Comparison of ENCODE assay signal across 12 mouse cellular contexts in the genomic region with DNA sequence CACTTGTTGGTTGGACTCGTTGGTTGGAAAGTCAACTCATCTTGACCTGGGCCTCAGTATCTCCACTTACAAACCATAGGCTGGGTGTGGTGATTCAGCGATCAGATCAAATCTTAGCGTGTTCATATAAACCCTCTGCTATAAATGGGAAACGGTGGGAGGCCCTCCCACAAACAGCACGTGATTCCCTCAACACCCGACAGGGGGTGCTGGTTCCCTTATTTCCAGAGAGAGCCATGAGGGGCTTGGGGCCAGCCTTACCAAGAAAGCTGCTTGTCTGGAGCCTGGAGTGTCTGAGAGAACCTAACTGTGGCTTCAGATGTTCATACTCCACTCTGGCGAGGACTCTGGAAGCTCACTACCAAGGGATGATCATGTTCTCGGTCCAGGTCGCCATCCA.
DNase-seq lines count a peak whose midpoint lies in the region; ATAC-seq and TF ChIP-seq lines count a peak whose summit lies in the region.
"Had no signal": no experiment of that assay in that cellular context is flagged by ENCODE, and none has a peak within 500 bp of the region (broad histone marks: within the 10 kb centered on the region; RNA-seq: fewer than 3 reads in every experiment).

No protein-coding gene starts in this region.

- no peaks in the 10 kb centered on the region for H3K36me3 ChIP-seq in kidney, postnatal 0 days (ENCODE audit: insufficient read depth, low read length)
- H3K36me3 ChIP-seq in kidney, embryonic 14.5 days (ENCODE audit: control insufficient read depth, insufficient read depth, low read length) = no peaks in the 10 kb centered on the region
- no peaks in the 10 kb centered on the region for H3K36me3 ChIP-seq in midbrain, embryonic 14.5 days (ENCODE audit: control insufficient read depth, insufficient read depth, low read length)
- H3K36me3 ChIP-seq in midbrain, embryonic 11.5 days (ENCODE audit: control insufficient read depth, insufficient read depth, low read length) = no peaks in the 10 kb centered on the region
- H3K36me3 ChIP-seq: heart, embryonic 15.5 days; midbrain, embryonic 12.5 days had no signal

- H3K4me3 ChIP-seq in kidney, postnatal 0 days (replicated peaks; ENCODE audit: low read depth, low read length) = no peak overlapping the region
- no peak overlapping the region for H3K4me3 ChIP-seq in kidney, embryonic 14.5 days (ENCODE audit: low read length)
- no peak overlapping the region for H3K4me3 ChIP-seq in midbrain, embryonic 14.5 days (replicated peaks; ENCODE audit: low read depth, low read length)
- no peak overlapping the region for H3K4me3 ChIP-seq in midbrain, embryonic 11.5 days (ENCODE audit: low read depth, low read length)
- H3K4me3 ChIP-seq: heart, embryonic 15.5 days; midbrain, embryonic 12.5 days had no signal

- H3K27ac ChIP-seq in kidney, postnatal 0 days = no peak overlapping the region
- H3K27ac ChIP-seq in kidney, embryonic 14.5 days (ENCODE audit: low read depth, low read length) = no peak overlapping the region
- H3K27ac ChIP-seq in midbrain, embryonic 14.5 days (replicated peaks; ENCODE audit: low read depth, low read length) = no peak overlapping the region
- no peak overlapping the region for H3K27ac ChIP-seq in midbrain, embryonic 11.5 days (ENCODE audit: low read depth, low read length)
- H3K27ac ChIP-seq: heart, embryonic 15.5 days had no signal

- H3K4me1 ChIP-seq in kidney, postnatal 0 days (replicated peaks; ENCODE audit: insufficient read depth, low read length) = no peaks in the 10 kb centered on the region
- H3K4me1 ChIP-seq in kidney, embryonic 14.5 days (ENCODE audit: control insufficient read depth, insufficient read depth, low read length) = no peaks in the 10 kb centered on the region
- 0 out of 2 replicates have a peak, but pooled peaks cover 6% of the 10 kb centered on the region for H3K4me1 ChIP-seq in midbrain, embryonic 14.5 days (ENCODE audit: control insufficient read depth, insufficient read depth, low read length)
- H3K4me1 ChIP-seq in midbrain, embryonic 11.5 days (ENCODE audit: control insufficient read depth, insufficient read depth, low read length) = no peaks in the 10 kb centered on the region
- H3K4me1 ChIP-seq: heart, embryonic 15.5 days had no signal

- H3K27me3 ChIP-seq in kidney, postnatal 0 days (ENCODE audit: insufficient read depth, low read length) = no peaks in the 10 kb centered on the region
- H3K27me3 ChIP-seq in kidney, embryonic 14.5 days (ENCODE audit: control insufficient read depth, insufficient read depth, low read length) = no peaks in the 10 kb centered on the region
- no peaks in the 10 kb centered on the region for H3K27me3 ChIP-seq in midbrain, embryonic 14.5 days (ENCODE audit: control insufficient read depth, insufficient read depth, low read length)
- no peaks in the 10 kb centered on the region for H3K27me3 ChIP-seq in midbrain, embryonic 11.5 days (ENCODE audit: control insufficient read depth, insufficient read depth, low read length)

- TF ChIP-seq CTCF in kidney, postnatal 0 days (IDR thresholded peaks at IDR 0.05; ENCODE audit: low read depth) = peak; percentile 46

- WGBS in kidney, postnatal 0 days = 68% methylated on average over 9 of the region's 9 CpGs
- WGBS in kidney, embryonic 14.5 days = 66% methylated on average over 9 of the region's 9 CpGs
- 71% methylated on average over 9 of the region's 9 CpGs for WGBS in midbrain, embryonic 14.5 days
- 75% methylated on average over 9 of the region's 9 CpGs for WGBS in midbrain, embryonic 11.5 days

- no peak overlapping the region for H3K9ac ChIP-seq in kidney, postnatal 0 days (ENCODE audit: low read depth, low read length)
- no peak overlapping the region for H3K9ac ChIP-seq in kidney, embryonic 14.5 days (ENCODE audit: low read depth, low read length)
- H3K9ac ChIP-seq in midbrain, embryonic 14.5 days (replicated peaks; ENCODE audit: low read length) = no peak overlapping the region
- H3K9ac ChIP-seq in midbrain, embryonic 11.5 days (ENCODE audit: low read length) = no peak overlapping the region
- H3K9ac ChIP-seq: heart, embryonic 15.5 days; midbrain, embryonic 12.5 days had no signal

- H3K9me3 ChIP-seq in kidney, postnatal 0 days (replicated peaks; ENCODE audit: low read length) = no peaks in the 10 kb centered on the region
- no peaks in the 10 kb centered on the region for H3K9me3 ChIP-seq in kidney, embryonic 14.5 days (ENCODE audit: control insufficient read depth, low read length)
- H3K9me3 ChIP-seq in midbrain, embryonic 14.5 days (ENCODE audit: control insufficient read depth, low read length) = no peaks in the 10 kb centered on the region
- H3K9me3 ChIP-seq in midbrain, embryonic 11.5 days (ENCODE audit: control insufficient read depth, low read length) = no peaks in the 10 kb centered on the region; the same call in 1 of the 2 replicates
- H3K9me3 ChIP-seq: heart, embryonic 15.5 days had no signal

- peak; percentile 47 to 62 for DNase-seq in cerebellum, postnatal 4 days (ENCODE audit: low spot score in 2 of 2)
- no peak for DNase-seq in cerebellum, adult 11 months
- no peak for DNase-seq in kidney, postnatal 0 days (ENCODE audit: low spot score)
- DNase-seq in midbrain, embryonic 14.5 days = peak; percentile 41
- no peak for DNase-seq in midbrain, embryonic 11.5 days (ENCODE audit: low spot score, missing footprints)
- DNase-seq in ZHBTc4 (ENCODE audit: low read depth, low spot score) (peak; percentile 78), adipocyte (ENCODE audit: low spot score) (no peak)
- DNase-seq: gastrocnemius, postnatal 10 days; kidney, adult 11 months had no signal

- no peak for ATAC-seq in kidney, postnatal 0 days (replicated peaks; ENCODE audit: low FRiP score, low read depth)
- no peak for ATAC-seq in kidney, embryonic 14.5 days (ENCODE audit: low FRiP score, low TSS enrichment)
- ATAC-seq in midbrain, embryonic 14.5 days (ENCODE audit: low FRiP score, low TSS enrichment) = no peak
- no peak for ATAC-seq in midbrain, embryonic 11.5 days (ENCODE audit: low FRiP score)

- H3K4me2 ChIP-seq in kidney, postnatal 0 days (ENCODE audit: low read length) = no peak overlapping the region
- H3K4me2 ChIP-seq in kidney, embryonic 14.5 days (replicated peaks; ENCODE audit: low read depth, low read length) = no peak overlapping the region
- H3K4me2 ChIP-seq in midbrain, embryonic 14.5 days (ENCODE audit: low read length) = no peak overlapping the region
- H3K4me2 ChIP-seq in midbrain, embryonic 11.5 days = no peak overlapping the region
- H3K4me2 ChIP-seq: heart, embryonic 15.5 days; midbrain, embryonic 12.5 days had no signal

Comparison
In these comparisons a context has a peak if more than half of its experiments do, and no peak if none do; other contexts are left out.
1. DNase-seq: peak in cerebellum, postnatal 4 days (2 of 2), midbrain, embryonic 14.5 days (single experiment) and ZHBTc4 (single experiment); none in cerebellum, adult 11 months (single experiment), kidney, postnatal 0 days (single experiment), midbrain, embryonic 11.5 days (single experiment) and adipocyte (single experiment).